Mouse (Mus musculus): ENCODE results near the gene Slc25a51. TPM values are rescaled to one million over a fixed set of nuclear protein-coding genes. Genes with fewer than 3 reads are reported as not detected.

The Slc25a51 gene
- polyA plus RNA-seq, 1 experiment = 88.7 TPM

- H3K27ac ChIP-seq (ENCODE audit: control insufficient read depth, insufficient read depth, low read length) = no peak overlapping the region
- no peak overlapping the region for H3K4me3 ChIP-seq (ENCODE audit: control insufficient read depth, insufficient read depth, low read length)
- no peaks in the 10 kb centered on the region for H3K4me1 ChIP-seq (replicated peaks; ENCODE audit: control insufficient read depth, insufficient read depth, low read length)
- TF ChIP-seq POLR2A (IDR thresholded peaks at IDR 0.05; ENCODE audit: control insufficient read depth, extremely low read depth, insufficient read depth, low read length, poor library complexity) = no peak
- no peak for TF ChIP-seq CTCF (IDR thresholded peaks at IDR 0.05; ENCODE audit: borderline replicate concordance, control insufficient read depth, extremely low read depth, insufficient read depth, low read length, poor library complexity)
- 96% methylated on average over 3 of the region's 3 CpGs for WGBS
- DNase-seq = no peak
- H3K36me3 ChIP-seq (ENCODE audit: control insufficient read depth, insufficient read depth, low read length) = no peaks in the 10 kb centered on the region
- no peaks in the 10 kb centered on the region for H3K27me3 ChIP-seq (ENCODE audit: control insufficient read depth, insufficient read depth, low read length)
Measured at GRCm38 (mm10) chr4:45431316-45431715, 22.8 kb upstream of the Slc25a51 start.

- no peaks in the 10 kb centered on the region for H3K36me3 ChIP-seq (ENCODE audit: control insufficient read depth, insufficient read depth, low read length)
- DNase-seq = no peak
- WGBS = 94% methylated on average over 7 of the region's 7 CpGs
- H3K4me1 ChIP-seq (replicated peaks; ENCODE audit: control insufficient read depth, insufficient read depth, low read length) = no peaks in the 10 kb centered on the region
- no peak overlapping the region for H3K4me3 ChIP-seq (ENCODE audit: control insufficient read depth, insufficient read depth, low read length)
- TF ChIP-seq POLR2A (IDR thresholded peaks at IDR 0.05; ENCODE audit: control insufficient read depth, extremely low read depth, insufficient read depth, low read length, poor library complexity) (no peak), CTCF (IDR thresholded peaks at IDR 0.05; ENCODE audit: borderline replicate concordance, control insufficient read depth, extremely low read depth, insufficient read depth, low read length, poor library complexity) (no peak)
- H3K27ac ChIP-seq (ENCODE audit: control insufficient read depth, insufficient read depth, low read length) = no peak overlapping the region
- no peaks in the 10 kb centered on the region for H3K27me3 ChIP-seq (ENCODE audit: control insufficient read depth, insufficient read depth, low read length)
Measured at GRCm38 (mm10) chr4:45429451-45429850, 20.9 kb upstream of the Slc25a51 start.

- H3K27ac ChIP-seq (ENCODE audit: control insufficient read depth, insufficient read depth, low read length) = no peak overlapping the region
- 91% methylated on average over 13 of the region's 13 CpGs for WGBS
- peak; percentile 39 for DNase-seq
- no peaks in the 10 kb centered on the region for H3K27me3 ChIP-seq (ENCODE audit: control insufficient read depth, insufficient read depth, low read length)
- H3K4me1 ChIP-seq (replicated peaks; ENCODE audit: control insufficient read depth, insufficient read depth, low read length) = no peaks in the 10 kb centered on the region
- TF ChIP-seq POLR2A (IDR thresholded peaks at IDR 0.05; ENCODE audit: control insufficient read depth, extremely low read depth, insufficient read depth, low read length, poor library complexity) (no peak), CTCF (IDR thresholded peaks at IDR 0.05; ENCODE audit: borderline replicate concordance, control insufficient read depth, extremely low read depth, insufficient read depth, low read length, poor library complexity) (no peak)
- H3K4me3 ChIP-seq (ENCODE audit: control insufficient read depth, insufficient read depth, low read length) = no peak overlapping the region
- no peaks in the 10 kb centered on the region for H3K36me3 ChIP-seq (ENCODE audit: control insufficient read depth, insufficient read depth, low read length)
Measured at GRCm38 (mm10) chr4:45426724-45427457, 18.3 kb upstream of the Slc25a51 start.

GRCm38 (mm10) chr4:45423406-45423805, 14.8 kb upstream of the Slc25a51 start:
- H3K27ac ChIP-seq (ENCODE audit: control insufficient read depth, insufficient read depth, low read length) = no peak overlapping the region
- WGBS = 77% methylated on average over 8 of the region's 8 CpGs
- no peaks in the 10 kb centered on the region for H3K36me3 ChIP-seq (ENCODE audit: control insufficient read depth, insufficient read depth, low read length)
- TF ChIP-seq POLR2A (IDR thresholded peaks at IDR 0.05; ENCODE audit: control insufficient read depth, extremely low read depth, insufficient read depth, low read length, poor library complexity) (no peak), CTCF (IDR thresholded peaks at IDR 0.05; ENCODE audit: borderline replicate concordance, control insufficient read depth, extremely low read depth, insufficient read depth, low read length, poor library complexity) (no peak)
- H3K4me1 ChIP-seq (replicated peaks; ENCODE audit: control insufficient read depth, insufficient read depth, low read length) = no peaks in the 10 kb centered on the region
- H3K4me3 ChIP-seq (ENCODE audit: control insufficient read depth, insufficient read depth, low read length) = no peak overlapping the region
- no peak for DNase-seq
- no peaks in the 10 kb centered on the region for H3K27me3 ChIP-seq (ENCODE audit: control insufficient read depth, insufficient read depth, low read length)

GRCm38 (mm10) chr4:45422640-45423039, 14.1 kb upstream of the Slc25a51 start:
- Histone ChIP-seq H3K27ac (ENCODE audit: control insufficient read depth, insufficient read depth, low read length) (no peak overlapping the region), H3K27me3 (ENCODE audit: control insufficient read depth, insufficient read depth, low read length) (no peaks in the 10 kb centered on the region), H3K36me3 (ENCODE audit: control insufficient read depth, insufficient read depth, low read length) (no peaks in the 10 kb centered on the region), H3K4me3 (ENCODE audit: control insufficient read depth, insufficient read depth, low read length) (no peak overlapping the region), H3K4me1 (replicated peaks; ENCODE audit: control insufficient read depth, insufficient read depth, low read length) (no peaks in the 10 kb centered on the region)
- no peak for DNase-seq
- no peak for TF ChIP-seq POLR2A (IDR thresholded peaks at IDR 0.05; ENCODE audit: control insufficient read depth, extremely low read depth, insufficient read depth, low read length, poor library complexity)
- no peak for TF ChIP-seq CTCF (IDR thresholded peaks at IDR 0.05; ENCODE audit: borderline replicate concordance, control insufficient read depth, extremely low read depth, insufficient read depth, low read length, poor library complexity)
- WGBS = 94% methylated on average over 10 of the region's 10 CpGs

- no peak overlapping the region for H3K4me3 ChIP-seq (ENCODE audit: control insufficient read depth, insufficient read depth, low read length)
- TF ChIP-seq CTCF (IDR thresholded peaks at IDR 0.05; ENCODE audit: borderline replicate concordance, control insufficient read depth, extremely low read depth, insufficient read depth, low read length, poor library complexity) (no peak), POLR2A (IDR thresholded peaks at IDR 0.05; ENCODE audit: control insufficient read depth, extremely low read depth, insufficient read depth, low read length, poor library complexity) (no peak)
- H3K27ac ChIP-seq (ENCODE audit: control insufficient read depth, insufficient read depth, low read length) = no peak overlapping the region
- H3K4me1 ChIP-seq (replicated peaks; ENCODE audit: control insufficient read depth, insufficient read depth, low read length) = no peaks in the 10 kb centered on the region
- WGBS = 77% methylated on average over 11 of the region's 11 CpGs
- no peaks in the 10 kb centered on the region for H3K27me3 ChIP-seq (ENCODE audit: control insufficient read depth, insufficient read depth, low read length)
- H3K36me3 ChIP-seq (ENCODE audit: control insufficient read depth, insufficient read depth, low read length) = no peaks in the 10 kb centered on the region
- no peak for DNase-seq
Measured at GRCm38 (mm10) chr4:45421519-45422260, 13.1 kb upstream of the Slc25a51 start.
